Mouse (Mus musculus) cerebellum, adult 2 months (tissue): ENCODE measurements around the gene Fam78a. TPM values are rescaled to one million over a fixed set of nuclear protein-coding genes. Genes with fewer than 3 reads are reported as not detected.

ENCODE experiments used
- DNase-seq, 2 experiments: peaks; one replicate each; pipeline ENCODE4 v3.0.0; 2021
- H3K27ac ChIP-seq: fragments of 200-500 bp; 2 replicates; pipeline ENCODE4 v1.5.1; 2012; ENCODE audit warnings: low read length, control low read depth, inconsistent platforms; ENCODE audit not compliant: insufficient read depth
- H3K27me3 ChIP-seq: fragments of 200-500 bp; 2 replicates; pipeline ENCODE4 v1.6.1; 2012; ENCODE audit warnings: inconsistent platforms, mild to moderate bottlenecking, low read length, moderate library complexity; ENCODE audit not compliant: control insufficient read depth, insufficient read depth
- H3K4me1 ChIP-seq: fragments of 200-500 bp; 2 replicates; pipeline ENCODE4 v1.6.1; 2011; ENCODE audit warnings: low read length; ENCODE audit not compliant: control insufficient read depth, insufficient read depth
- H3K4me3 ChIP-seq: fragments of 200-500 bp; replicated peaks from 2 replicates; pipeline ENCODE3; 2011; ENCODE audit warnings: mild to moderate bottlenecking, low read depth, low read length, control low read depth; ENCODE audit not compliant: insufficient read depth
- CTCF ChIP-seq: fragments of 200-500 bp; IDR thresholded peaks from 2 replicates; pipeline ENCODE4 v1.5.1; 2011; ENCODE audit warnings: low read depth, mild to moderate bottlenecking, control low read depth, low read length, moderate library complexity, borderline replicate concordance; ENCODE audit not compliant: insufficient read depth
- POLR2A ChIP-seq: fragments of 200-500 bp; IDR thresholded peaks from 2 replicates; pipeline ENCODE4 v1.6.1; 2011; ENCODE audit warnings: low read length, control low read depth, borderline replicate concordance; ENCODE audit not compliant: insufficient read depth
- WGBS: fragments of 180-500 bp; shearing (Covaris S2); methylation state at CpG from one replicate; pipeline ENCODE4 v1.1.7; 2018; 5-methylcytosine and 5-hydroxymethylcytosine counted together
- polyA plus RNA-seq: library from polyadenylated mRNA; depleted of rRNA; stranded (reverse); fragments of >200 nt; gene quantifications from 2 replicates; pipeline ENCODE4 v1.2.3, GENCODE M21; 2012; rRNA removed

The Fam78a gene
- polyA plus RNA-seq: 4.2 and 4.4 TPM in 2 replicates

DNA sequence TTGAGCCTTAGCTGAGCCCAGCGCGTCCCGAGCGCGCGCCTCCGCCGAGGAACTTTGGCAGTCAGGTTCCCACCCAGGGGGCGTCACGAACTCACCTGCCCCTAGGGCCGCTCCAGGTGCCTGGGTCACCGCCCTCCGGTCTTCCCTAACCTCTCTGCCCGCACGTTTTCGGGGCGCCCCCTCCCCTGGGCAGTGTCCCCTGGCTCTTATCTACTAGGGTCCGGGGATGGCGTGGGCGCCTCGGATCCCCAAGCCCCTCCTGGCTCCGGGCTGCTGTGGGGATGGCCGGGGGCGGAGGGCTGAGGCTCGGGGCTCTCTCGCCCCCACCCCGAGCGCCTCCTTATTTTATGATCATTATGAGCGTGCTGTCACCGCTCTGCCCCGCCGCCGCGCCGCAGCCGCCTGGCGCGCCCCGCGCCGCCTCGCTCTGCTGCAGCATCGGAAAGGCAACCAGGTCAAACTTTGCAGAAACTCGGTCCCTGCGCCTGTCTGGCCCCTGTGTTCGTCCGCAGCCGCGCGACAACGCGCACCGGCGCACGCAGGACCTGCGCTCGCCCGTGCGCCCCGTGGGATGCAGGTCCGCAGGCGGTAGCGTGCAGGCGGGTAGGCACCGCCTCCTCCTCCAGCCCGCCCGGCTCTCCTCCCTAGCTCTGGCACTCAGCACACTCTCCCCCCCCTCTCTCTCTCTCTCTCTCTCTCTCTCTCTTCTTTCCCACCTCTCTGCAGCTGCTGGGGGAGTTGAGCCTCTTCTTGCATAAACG is at the start of gene Fam78a:
TSS of gene Fam78a (minus strand) at position 747 of the 761 bp plus-strand sequence.
- TF ChIP-seq POLR2A (no peak), CTCF (no peak)
- no peak within 1 kb of the TSS for H3K27ac ChIP-seq
- peak; percentile 46 to 60 for DNase-seq
- H3K4me1 ChIP-seq: 0 out of 2 replicates have a peak, but pooled peaks cover 3% of the 10 kb centered on the region
- H3K4me3 ChIP-seq: peak within 1 kb of the TSS; percentile 59
- no peaks in the 10 kb centered on the region for H3K27me3 ChIP-seq
- WGBS: 1% methylated on average over 68 of the region's 68 CpGs

DNA sequence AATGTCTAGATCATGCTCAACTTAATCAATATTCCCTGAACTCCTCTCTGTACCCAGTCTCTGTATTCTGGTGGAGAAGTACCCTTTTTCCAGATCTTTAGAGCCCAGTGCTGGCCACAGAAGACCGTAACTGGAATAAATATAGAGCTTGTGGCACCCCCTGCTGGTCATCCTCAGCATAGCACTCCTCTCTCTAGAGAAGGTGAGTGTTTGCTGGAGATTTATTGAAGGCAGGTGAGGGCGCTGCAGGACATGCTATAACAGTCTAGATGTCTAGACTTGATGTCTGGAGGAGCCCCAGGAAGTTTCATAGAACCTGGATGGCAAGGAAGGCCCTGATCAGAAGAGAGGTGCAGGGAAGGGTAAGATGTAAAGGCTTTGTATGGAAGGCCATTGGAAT is 49.4 kb upstream of the Fam78a start:
- WGBS: 2% methylated on average over 2 of the region's 2 CpGs
- Histone ChIP-seq H3K4me3 (no peak overlapping the region), H3K27ac (no peak overlapping the region), H3K27me3 (no peaks in the 10 kb centered on the region), H3K4me1 (no peaks in the 10 kb centered on the region)
- peak; percentile 93 for TF ChIP-seq CTCF
- no peak for TF ChIP-seq POLR2A
- peak; percentile 90 to 96 for DNase-seq

DNA sequence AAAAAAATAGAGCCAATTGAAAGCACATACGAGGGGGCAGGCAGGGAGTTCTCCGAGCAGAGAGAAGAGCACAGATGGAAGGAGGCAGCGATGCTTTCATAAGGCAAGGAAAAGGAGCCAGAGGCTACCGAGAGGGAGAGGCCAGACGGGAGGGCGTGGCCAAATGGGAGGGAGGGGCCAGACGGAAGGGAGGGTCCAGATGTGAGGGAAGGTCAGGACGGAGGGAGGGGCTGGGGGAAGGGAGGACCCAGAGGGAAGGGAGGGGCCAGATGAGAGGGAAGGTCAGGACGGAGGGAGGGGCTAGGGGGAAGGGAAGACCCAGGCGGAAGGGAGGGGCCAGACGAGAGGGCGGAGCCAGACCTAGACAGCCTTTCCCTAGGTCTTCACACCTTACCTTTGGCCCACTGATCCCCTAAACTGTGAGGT is 47.9 kb upstream of the Fam78a start:
- H3K27ac ChIP-seq: no peak overlapping the region
- H3K4me3 ChIP-seq: no peak overlapping the region
- TF ChIP-seq POLR2A (no peak), CTCF (no peak)
- no peak for DNase-seq
- H3K4me1 ChIP-seq: no peaks in the 10 kb centered on the region
- no peaks in the 10 kb centered on the region for H3K27me3 ChIP-seq
- WGBS: 6% methylated on average over 12 of the region's 12 CpGs

DNA sequence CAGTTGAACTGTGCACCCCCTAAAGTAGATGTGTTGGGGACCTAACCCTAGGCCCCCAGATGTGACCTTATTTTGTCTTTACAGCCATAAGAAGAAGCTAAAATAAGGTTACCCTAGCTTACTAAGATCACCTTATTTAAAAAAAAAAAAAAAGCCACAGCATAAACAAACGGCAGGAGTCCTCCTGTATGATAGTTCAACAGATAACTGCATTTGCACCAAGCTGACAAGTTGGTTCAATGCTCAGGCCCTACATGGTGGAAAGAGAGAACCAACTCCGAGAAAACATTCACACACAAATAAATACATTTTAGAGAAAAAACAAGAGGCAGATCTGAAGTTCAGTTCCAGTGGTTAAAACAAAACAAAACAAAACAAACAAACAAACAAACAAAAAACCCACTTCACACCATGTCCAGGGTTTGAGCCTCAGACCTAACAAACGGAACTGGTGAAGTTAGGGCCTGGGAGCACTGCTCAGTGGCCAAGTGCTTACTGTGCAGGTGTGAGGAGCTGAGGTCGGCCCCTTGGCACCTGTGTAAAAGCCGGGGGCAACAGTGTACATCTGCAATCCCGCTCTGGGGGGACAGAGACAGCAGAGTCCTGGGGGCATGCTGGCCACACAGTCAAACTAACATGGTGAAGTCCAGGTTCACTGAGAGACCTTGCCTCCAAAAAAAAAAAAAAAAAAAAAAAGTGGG is 47.4 kb upstream of the Fam78a start:
- H3K27ac ChIP-seq: no peak overlapping the region
- TF ChIP-seq CTCF: no peak
- TF ChIP-seq POLR2A: no peak
- 68% methylated on average over 6 of the region's 6 CpGs for WGBS
- DNase-seq: no peak
- H3K4me1 ChIP-seq: no peaks in the 10 kb centered on the region
- no peaks in the 10 kb centered on the region for H3K27me3 ChIP-seq
- H3K4me3 ChIP-seq: no peak overlapping the region

DNA sequence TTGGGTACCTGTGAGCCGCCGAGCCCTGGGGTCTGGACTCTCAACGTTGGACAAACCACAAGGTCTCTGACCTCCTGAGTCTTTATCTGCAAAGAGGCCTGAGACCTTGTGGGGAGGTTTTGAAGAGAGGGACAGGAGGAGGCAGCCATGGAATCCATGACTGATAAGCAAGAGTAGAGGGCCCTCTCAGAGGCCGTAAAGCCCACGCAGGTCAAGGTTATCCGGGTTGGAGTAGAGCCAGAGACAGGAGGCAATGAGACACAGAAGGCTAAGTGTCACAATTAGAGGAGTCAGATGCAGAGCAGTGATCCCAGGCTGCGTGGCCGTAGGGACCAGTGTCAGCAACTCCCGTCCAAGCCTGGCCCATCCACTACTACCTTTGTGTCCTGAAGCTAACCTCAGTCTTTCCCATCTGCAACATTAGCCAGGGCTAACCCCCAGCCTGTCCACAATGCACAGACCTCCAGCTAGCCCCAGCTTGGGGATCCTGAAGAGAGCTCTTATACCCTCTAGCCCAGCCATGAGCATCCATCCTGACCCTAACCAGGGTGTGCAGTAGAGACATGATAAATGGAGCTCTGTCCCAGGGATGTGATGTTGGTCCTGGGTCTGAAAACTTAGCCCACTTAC is 46.7 kb upstream of the Fam78a start:
- 92% methylated on average over 9 of the region's 9 CpGs for WGBS
- TF ChIP-seq CTCF (no peak), POLR2A (no peak)
- Histone ChIP-seq H3K27ac (no peak overlapping the region), H3K4me3 (no peak overlapping the region), H3K4me1 (no peaks in the 10 kb centered on the region), H3K27me3 (no peaks in the 10 kb centered on the region)
- DNase-seq: no peak

DNA sequence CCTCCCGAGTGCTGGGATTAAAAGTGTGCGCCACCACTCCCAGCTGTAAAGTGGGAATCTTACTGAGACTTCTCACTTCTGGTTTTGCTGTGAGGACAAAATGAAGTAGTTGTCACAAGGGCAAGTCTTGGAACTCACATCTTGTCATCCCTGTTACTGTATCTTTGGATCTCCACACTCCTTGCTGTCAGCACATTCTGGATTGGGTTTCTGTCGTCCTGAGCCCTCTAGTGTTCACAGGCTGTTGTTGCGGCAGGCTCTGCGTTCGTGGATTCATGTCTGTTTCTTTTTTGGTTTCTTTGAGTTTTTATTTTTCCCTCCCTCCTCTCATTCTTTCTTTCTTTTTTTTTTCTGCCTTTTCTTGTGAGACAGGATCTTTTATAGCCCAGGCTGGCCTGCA is 45.8 kb upstream of the Fam78a start:
- peak; percentile 88 for TF ChIP-seq CTCF
- no peak for TF ChIP-seq POLR2A

DNA sequence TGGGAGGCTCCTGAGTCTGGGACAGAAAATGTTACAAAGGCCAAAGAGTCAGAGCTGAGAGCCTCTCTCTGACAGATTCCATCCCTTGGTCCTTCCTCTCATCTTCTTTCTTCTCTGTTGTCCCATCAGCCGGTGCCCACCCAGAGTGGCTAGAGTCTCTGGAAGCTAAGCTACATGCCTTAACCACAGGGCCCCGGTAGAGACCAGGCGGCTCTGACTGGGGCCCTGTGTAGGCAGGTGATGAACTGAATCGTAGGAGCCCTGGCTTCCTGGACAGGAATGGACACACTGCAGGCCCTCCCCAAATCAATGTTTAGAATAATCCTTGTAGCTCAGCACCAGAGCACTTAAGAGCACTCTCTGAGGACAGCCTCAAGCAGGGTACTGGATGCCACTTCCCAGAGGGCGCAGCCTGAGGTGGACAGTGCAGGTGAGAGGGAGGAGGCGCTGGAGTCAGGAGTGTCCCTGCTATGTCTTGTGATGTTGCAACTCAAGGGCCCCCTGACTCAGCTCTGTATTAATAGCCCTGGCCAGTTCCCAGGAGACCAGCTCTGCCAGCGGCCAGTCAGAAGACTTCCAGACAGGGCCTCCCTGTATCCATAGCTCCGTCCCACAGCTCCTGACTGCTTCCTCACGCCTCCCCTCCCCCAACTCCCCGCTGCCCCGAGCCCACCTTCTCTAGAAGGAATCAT is 44.9 kb upstream of the Fam78a start:
- Histone ChIP-seq H3K27ac (no peak overlapping the region), H3K4me3 (no peak overlapping the region), H3K4me1 (no peaks in the 10 kb centered on the region), H3K27me3 (no peaks in the 10 kb centered on the region)
- 57% methylated on average over 11 of the region's 11 CpGs for WGBS
- TF ChIP-seq CTCF (no peak), POLR2A (no peak)
- no peak for DNase-seq

More for the DNA sequence above, 45.8 kb upstream of the Fam78a start:
- WGBS: 36% methylated on average over 6 of the region's 6 CpGs
- Histone ChIP-seq H3K4me3 (no peak overlapping the region), H3K27ac (no peak overlapping the region), H3K27me3 (no peaks in the 10 kb centered on the region), H3K4me1 (no peaks in the 10 kb centered on the region)
- DNase-seq: peak; percentile 60 to 61

DNA sequence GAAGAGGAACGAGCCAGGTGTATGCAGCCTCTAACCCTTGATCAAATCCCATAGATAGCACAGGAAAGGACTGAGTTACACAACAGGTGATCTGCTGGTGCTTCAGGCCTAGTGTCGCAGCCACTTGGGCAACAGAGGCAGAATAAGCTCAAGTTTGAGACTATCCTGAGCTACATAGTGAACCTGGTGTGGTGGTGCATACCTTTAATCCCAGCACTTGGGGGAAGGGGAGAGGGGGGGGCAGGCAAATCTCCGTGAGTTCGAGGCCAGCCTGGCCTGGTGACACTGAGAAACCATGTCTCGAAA is 43.8 kb upstream of the Fam78a start:
- Histone ChIP-seq H3K4me3 (no peak overlapping the region), H3K27me3 (no peaks in the 10 kb centered on the region), H3K4me1 (no peaks in the 10 kb centered on the region), H3K27ac (no peak overlapping the region)
- 91% methylated on average over 5 of the region's 5 CpGs for WGBS
- no peak for DNase-seq
- TF ChIP-seq CTCF: no peak
- TF ChIP-seq POLR2A: no peak
